Comparison of ENCODE assay signal across 13 mouse cellular contexts in the genomic region with DNA sequence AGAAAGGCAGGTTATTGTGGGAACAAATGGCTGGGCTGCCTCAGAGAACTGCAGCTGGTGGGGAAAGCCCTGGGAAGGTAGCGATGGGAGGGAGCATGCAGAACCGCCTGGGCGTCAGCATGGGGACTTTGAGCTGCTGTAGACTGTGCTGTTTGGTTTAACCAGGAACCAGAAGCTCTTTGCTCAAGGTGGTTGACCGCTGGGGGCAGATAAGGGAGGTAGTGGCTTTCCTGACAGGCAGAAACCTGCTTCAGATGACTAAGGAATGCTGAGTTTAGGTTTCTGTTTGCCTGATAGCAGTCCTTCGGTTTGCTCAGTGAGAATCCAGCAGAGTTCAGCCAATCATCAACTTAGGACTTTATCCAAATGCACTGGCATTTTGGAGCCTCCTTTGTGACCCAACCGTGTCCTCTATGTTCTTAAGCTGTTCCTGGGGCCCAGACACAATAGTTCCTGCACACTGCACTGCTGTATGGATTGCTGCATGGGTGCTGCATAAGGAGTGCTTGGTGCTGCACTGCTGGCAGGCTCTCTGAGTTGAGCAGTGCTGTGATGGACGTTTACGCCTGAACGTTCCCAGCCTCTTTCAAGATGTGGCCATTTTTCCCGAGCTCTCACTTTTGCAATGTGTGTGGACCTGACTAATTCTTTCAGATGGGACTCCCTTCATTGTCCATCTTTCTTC. TPM values are rescaled to one million over a fixed set of nuclear protein-coding genes. Genes with fewer than 3 reads are reported as not detected.
A peak's percentile ranks its signal among the peaks of the same experiment; 100 is the strongest.
DNase-seq lines count a peak whose midpoint lies in the region; ATAC-seq lines count a peak whose summit lies in the region.
"Had no signal": no experiment of that assay in that cellular context is flagged by ENCODE, and none has a peak within 500 bp of the region (broad histone marks: within the 10 kb centered on the region; RNA-seq: fewer than 3 reads in every experiment).

No protein-coding gene starts in this region.

- no peaks in the 10 kb centered on the region for H3K27me3 ChIP-seq in stomach, embryonic 14.5 days (ENCODE audit: control insufficient read depth, insufficient read depth, low read length)
- H3K27me3 ChIP-seq: forebrain, embryonic 15.5 days had no signal

- peak; percentile 13 for DNase-seq in kidney, adult 9 months
- DNase-seq in kidney, postnatal 10 days, result no peak
- DNase-seq in c-Kit-positive CD71-positive TER-119-negative erythroid progenitor cells, embryonic 14.5 days (ENCODE audit: low read depth), result peak; percentile 32
- peak; percentile 19 to 25 for DNase-seq in kidney, postnatal 36 days
- no peak for DNase-seq in right cerebral cortex, postnatal 4 days
- no peak for DNase-seq in Muller cell, postnatal 12 days (ENCODE audit: inconsistent ontology term)
- DNase-seq in cerebellum, adult 8-10 months, result no peak
- DNase-seq: adrenal gland, adult 2 months; cerebellum, postnatal 36 days; lung, postnatal 4 days had no signal

- 36% methylated on average over 10 of the region's 10 CpGs for WGBS in stomach, embryonic 14.5 days

- no peak overlapping the region for H3K9ac ChIP-seq in stomach, embryonic 14.5 days (replicated peaks; ENCODE audit: low read depth, low read length)
- H3K9ac ChIP-seq: forebrain, embryonic 15.5 days had no signal

- H3K4me2 ChIP-seq in stomach, embryonic 14.5 days (replicated peaks; ENCODE audit: low read depth, low read length), result no peak overlapping the region
- H3K4me2 ChIP-seq: forebrain, embryonic 15.5 days; heart, embryonic 11.5 days had no signal

- no peaks in the 10 kb centered on the region for H3K36me3 ChIP-seq in stomach, embryonic 14.5 days (ENCODE audit: control insufficient read depth, insufficient read depth, low read length)
- H3K36me3 ChIP-seq: forebrain, embryonic 15.5 days had no signal

- ATAC-seq in stomach, embryonic 14.5 days (ENCODE audit: insufficient number of reproducible peaks, insufficient read depth, low FRiP score, low read depth), result peak; percentile 93
- ATAC-seq: forebrain, embryonic 15.5 days had no signal

- H3K4me3 ChIP-seq in stomach, embryonic 14.5 days (ENCODE audit: low read depth, low read length), result no peak overlapping the region
- H3K4me3 ChIP-seq: forebrain, embryonic 15.5 days had no signal

- 0 out of 2 replicates have a peak, but pooled peaks cover under 1% of the 10 kb centered on the region for H3K4me1 ChIP-seq in stomach, embryonic 14.5 days (ENCODE audit: control insufficient read depth, insufficient read depth, low read length)
- H3K4me1 ChIP-seq: forebrain, embryonic 15.5 days had no signal

- H3K9me3 ChIP-seq in stomach, embryonic 14.5 days (ENCODE audit: control insufficient read depth, low read depth, low read length), result no peaks in the 10 kb centered on the region
- H3K9me3 ChIP-seq: forebrain, embryonic 15.5 days had no signal

- H3K27ac ChIP-seq in stomach, embryonic 14.5 days (ENCODE audit: low read length), result peak overlapping the region; percentile 52; the same call in 1 of the 2 replicates
- H3K27ac ChIP-seq: forebrain, embryonic 15.5 days had no signal

RNA-seq across cellular contexts. Expression of gene Akap6, which starts 6.8 kb away (rescaled TPM):
- 2.7 and 3.2 TPM in 2 replicates for polyA plus RNA-seq in stomach, embryonic 14.5 days (2014; fragmentation: Nextera tagmentation; extraction: Ambion mirVana)

Comparison
In these comparisons a context has a peak if more than half of its experiments do, and no peak if none do; other contexts are left out.
1. DNase-seq: peak in kidney, adult 9 months (single experiment), c-Kit-positive CD71-positive TER-119-negative erythroid progenitor cells, embryonic 14.5 days (single experiment) and kidney, postnatal 36 days (2 of 2); none in kidney, postnatal 10 days (single experiment), right cerebral cortex, postnatal 4 days (single experiment), Muller cell, postnatal 12 days (single experiment) and cerebellum, adult 8-10 months (single experiment).